Mouse (Mus musculus): ENCODE measurements around the gene Ankrd13b. TPM values are rescaled to one million over a fixed set of nuclear protein-coding genes. Genes with fewer than 3 reads are reported as not detected.

Gene Ankrd13b
- total RNA-seq, 2 experiments from 2014 or later: 9.5 to 10.8 TPM

DNA sequence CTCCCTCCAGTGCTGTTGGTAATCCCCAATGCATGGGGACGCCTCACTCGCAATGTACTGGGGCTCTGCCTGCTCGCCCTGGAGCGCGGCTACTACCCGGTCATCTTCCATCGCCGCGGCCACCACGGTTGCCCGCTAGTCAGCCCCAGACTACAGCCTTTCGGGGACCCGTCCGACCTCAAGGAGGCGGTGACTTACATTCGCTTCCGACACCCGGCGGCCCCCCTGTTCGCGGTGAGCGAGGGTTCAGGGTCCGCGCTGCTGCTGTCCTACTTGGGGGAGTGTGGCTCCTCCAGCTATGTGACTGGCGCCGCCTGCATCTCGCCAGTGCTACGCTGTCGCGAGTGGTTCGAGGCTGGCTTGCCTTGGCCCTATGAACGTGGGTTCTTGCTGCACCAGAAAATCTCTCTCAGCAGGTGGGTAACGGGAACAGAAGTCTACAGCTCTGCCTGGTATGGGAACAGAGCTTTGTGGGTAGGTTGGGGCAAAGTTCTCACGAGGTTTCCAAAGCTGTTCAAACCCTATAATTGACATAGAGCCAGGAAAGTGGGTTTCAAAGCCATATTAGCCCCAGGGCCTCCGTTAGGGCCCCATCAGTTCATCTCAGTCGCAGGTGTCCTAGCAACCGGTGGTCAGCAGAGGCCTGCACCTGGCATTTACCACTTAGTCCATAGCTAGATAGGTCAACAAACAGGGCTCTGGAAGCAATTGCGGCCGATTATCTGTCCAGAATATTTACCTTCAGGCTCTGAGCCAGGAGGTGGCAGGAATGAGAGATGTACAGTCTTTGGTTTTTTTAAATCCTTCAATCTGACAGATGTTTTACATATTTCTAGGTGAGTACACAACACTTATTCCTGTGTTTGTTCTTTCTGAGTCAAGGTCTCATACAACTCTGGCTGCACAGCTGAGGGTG is 26.4 kb upstream of the Ankrd13b start, which contains the start of gene Trp53i13:
Gene Trp53i13, minus strand, starts transcription at position 344 of the 916 bp plus-strand sequence.
- TF ChIP-seq CTCF (IDR thresholded peaks at IDR 0.05): no peak
- no peak for DNase-seq
- peak within 1 kb of the TSS; percentile 94 for H3K27ac ChIP-seq
- intact Hi-C loops (cut with DNase I): loop anchor here (10.0 kb wide), 1 partner anchor 279 kb away; no protein-coding TSS in a partner anchor
- H3K4me3 ChIP-seq: peak within 1 kb of the TSS; percentile 82

DNA sequence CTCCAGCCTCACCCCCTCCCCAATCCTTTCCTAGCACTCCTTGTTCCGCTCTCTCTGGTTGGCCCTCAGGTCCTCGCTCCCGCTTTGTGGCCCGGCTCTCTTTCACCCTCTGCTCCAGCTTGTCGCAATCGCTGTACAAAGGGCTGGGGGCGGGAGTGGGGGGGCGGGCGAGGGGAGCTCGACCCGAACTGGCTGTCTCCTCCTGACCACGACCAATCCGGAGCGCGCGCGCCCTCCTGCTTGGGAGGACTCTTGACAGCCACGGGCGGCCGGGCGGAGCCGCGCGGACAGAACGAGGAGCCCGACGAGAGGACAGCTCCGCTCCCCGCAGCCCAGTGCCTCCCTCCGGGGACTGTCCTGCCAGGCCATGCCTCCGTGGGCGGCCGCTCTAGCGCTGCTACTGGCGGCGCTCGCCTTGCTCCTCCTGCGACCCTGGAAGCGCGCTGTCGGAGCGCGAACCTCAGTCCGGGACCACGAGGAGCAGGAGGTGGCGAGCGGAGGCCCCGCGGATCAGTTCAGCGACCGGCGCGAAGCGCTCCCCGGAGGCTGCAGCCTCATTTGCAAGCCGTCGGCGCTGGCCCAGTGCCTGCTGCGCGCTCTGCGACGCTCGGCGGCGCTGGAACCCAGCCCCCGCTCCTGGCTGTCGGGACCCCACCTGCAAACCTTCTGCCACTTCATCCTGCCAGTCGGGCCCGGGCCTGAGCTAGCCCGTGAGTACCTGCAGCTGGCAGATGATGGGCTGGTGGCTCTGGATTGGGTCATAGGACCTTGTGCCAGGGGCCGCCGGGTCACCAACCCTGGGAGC is 25.6 kb upstream of the Ankrd13b start, which contains the start of gene Abhd15:
Gene Abhd15, plus strand, starts transcription at position 290 of the 805 bp plus-strand sequence.
- Histone ChIP-seq H3K4me3 (peak within 1 kb of the TSS; percentile 82), H3K27ac (peak within 1 kb of the TSS; percentile 94)
- intact Hi-C loops (cut with DNase I): loop anchor here (5.0 to 10.0 kb wide), 2 partner anchors 92 to 280 kb away; partner anchors contain the start of gene Taok1
- peak; percentile 90 for DNase-seq
- no peak for TF ChIP-seq CTCF (IDR thresholded peaks at IDR 0.05)

DNA sequence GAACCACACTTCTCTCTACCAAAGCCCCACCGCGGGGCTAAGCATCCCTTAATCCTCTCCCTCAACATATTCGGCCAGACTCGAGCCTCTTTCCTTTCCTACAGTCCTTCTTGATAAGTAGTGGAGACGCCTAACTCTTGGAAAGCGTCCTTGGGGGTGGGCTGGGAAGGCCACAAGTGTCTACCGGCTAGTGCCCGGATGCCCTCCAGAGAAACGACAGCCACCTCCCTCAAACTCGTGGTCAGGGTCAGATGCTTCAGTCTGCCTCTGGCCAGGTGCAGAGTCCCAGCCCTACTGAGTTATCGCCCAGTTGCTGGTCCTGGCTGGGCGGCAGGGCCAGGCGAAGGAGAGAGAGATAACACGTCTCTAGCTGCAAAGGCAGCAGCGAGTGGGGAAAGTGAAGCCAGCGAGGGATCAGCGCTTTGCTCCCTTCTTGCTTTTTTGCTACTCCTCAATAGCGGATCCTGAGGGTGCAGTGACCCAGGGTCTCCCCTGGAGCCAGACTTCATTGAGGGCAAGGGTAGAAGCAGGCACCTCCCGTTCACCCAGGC is 24.9 kb upstream of the Ankrd13b start:
- TF ChIP-seq CTCF (IDR thresholded peaks at IDR 0.05): no peak
- Histone ChIP-seq H3K27ac (peak overlapping the region; percentile 94), H3K4me3 (peak overlapping the region; percentile 82)
- no peak for DNase-seq
- intact Hi-C loops (cut with DNase I): loop anchor here (5.0 to 10.0 kb wide), 2 partner anchors 93 to 280 kb away; partner anchors contain the start of gene Taok1

DNA sequence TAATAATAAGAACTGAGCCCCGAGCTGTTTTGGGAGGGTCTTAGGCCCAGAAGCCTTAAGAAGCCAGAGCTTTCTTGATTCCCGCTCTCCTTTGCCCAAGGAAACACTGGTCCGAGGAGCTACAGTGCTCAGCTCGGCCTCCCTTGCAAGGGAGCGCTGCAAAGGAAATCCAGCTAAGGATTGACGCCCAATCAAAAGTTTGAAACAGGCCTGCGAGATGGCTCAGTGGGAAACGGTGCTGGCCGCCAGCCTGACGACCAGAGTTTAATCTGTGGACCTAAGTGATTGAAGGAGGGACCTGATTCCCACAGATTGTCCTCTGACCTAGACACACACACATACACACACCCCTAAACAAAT is 24.3 kb upstream of the Ankrd13b start:
- peak overlapping the region; percentile 82 for H3K4me3 ChIP-seq
- TF ChIP-seq CTCF (IDR thresholded peaks at IDR 0.05): no peak
- intact Hi-C loops (cut with DNase I): loop anchor here (5.0 to 10.0 kb wide), 2 partner anchors 94 to 281 kb away; partner anchors contain the start of gene Taok1
- H3K27ac ChIP-seq: peak overlapping the region; percentile 94
- DNase-seq: no peak

DNA sequence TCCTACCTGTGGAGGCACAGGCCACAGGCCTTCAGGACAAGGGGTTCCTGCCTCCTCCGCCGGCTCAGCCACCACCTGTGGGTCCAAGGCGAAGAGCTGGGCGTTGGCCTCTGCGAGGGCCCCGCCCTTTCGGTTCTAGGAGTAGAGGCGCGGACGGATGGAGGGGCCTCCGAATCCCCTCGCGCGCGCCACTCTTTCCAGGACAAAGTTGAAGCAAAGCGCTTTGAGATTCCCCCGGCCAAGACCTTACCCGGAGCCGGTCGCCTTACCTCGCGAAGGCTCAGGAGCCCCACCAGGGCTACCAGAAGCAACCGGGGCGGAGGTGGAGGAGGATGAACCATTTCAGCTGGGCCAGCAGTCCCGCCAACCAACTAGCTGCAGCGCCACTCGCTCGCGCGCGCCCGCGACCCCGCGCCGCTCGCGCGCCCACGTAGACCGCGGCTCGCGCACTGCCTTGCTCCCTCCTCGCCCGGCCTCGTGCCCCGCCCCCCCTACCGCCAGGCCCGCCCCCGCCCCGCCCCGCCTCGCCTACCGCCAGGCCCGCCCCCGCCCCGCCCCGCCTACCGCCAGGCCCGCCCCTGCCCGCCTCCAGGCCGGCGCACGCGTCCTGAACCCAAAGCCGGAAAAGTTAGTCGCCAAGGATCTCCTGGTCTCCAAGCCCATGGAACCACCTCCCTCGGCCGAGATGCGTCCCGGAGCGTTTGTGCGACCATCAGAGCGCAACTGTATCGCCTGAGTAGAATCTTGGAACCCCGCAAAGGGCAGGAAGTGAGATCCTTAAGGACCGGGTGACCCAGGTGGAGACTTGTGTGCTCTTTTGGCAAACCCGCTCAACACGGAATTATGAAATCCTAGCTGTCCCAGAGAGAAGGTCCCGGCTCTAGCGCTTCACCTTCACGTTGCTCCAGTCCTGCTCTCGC is 23.7 kb upstream of the Ankrd13b start:
- DNase-seq: peak; percentile 93
- Histone ChIP-seq H3K27ac (peak overlapping the region; percentile 94), H3K4me3 (peak overlapping the region; percentile 82)
- intact Hi-C loops (cut with DNase I): loop anchor here (5.0 to 10.0 kb wide), 2 partner anchors 94 to 282 kb away; partner anchors contain the start of gene Taok1
- TF ChIP-seq CTCF (IDR thresholded peaks at IDR 0.05): 0 out of 2 replicates have a peak, but pooled peaks have one; percentile 5

DNA sequence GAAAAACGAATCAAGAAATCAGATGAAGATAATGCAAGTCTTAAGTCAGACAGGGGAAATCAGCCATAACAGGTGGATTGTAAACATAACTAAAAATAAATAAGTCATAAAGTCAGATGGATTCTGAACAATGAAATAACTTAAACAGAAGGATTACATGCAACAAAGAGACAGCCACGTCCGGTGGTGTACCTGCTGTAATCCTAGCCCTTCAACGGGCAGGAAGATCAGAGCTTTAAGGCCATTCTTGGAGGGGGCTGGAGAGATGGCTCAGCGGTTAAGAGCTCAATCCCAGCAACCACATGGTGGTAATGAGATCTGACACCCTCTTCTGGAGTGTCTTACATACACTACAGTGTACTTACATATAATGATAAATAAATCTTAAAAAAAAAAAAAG is 21.9 kb upstream of the Ankrd13b start:
- H3K4me3 ChIP-seq: no peak overlapping the region
- no peak for DNase-seq
- intact Hi-C loops (cut with DNase I): loop anchor here (5.0 to 10.0 kb wide), 2 partner anchors 96 to 283 kb away; partner anchors contain the start of gene Taok1
- no peak overlapping the region for H3K27ac ChIP-seq
- TF ChIP-seq CTCF (IDR thresholded peaks at IDR 0.05): no peak

DNA sequence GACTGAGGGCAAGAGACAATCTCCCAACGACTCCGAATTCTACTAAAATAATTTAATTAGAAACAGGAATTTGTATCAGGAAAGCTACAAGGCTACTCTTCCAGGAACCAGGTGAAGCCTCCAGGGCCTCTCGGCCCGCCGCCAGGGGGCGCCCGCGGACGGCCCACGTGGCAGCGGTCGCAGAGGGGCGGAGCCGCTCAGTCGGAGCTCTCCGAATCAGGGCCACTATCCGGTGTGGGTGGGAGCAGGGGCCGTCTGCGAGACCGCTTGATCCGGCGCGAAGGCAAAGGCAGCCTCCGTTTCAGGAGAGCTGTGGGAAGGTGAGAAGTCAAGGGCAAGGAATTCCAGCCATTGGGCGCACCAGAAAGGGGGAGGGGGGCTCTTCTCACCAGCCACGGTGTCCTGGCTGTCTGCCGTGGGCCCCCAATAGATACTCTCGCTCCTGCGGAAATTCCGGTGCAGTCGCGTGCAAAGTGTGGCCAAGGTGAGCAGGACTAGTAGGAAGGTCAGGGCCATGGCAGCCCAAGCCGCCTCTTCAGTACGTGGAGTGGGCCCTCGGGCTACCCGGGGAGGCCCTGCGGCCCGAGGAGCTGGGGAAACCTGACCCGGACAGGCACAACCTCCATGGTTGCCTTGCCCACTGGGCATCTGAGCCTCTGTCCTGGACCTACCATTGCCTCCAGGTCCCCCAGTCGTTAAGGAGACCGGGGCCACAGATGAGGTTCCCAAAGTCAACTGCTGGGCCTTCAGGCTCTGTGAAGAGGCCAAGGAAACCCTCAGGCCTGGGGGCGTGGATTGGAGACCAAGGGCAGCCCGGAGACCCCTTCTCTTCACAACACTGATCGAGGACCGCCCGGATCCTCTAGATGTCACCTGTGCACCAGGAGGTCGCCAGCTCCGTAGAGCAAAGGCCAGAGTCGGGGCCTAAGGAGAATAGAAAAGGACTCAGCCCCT is 18.9 kb upstream of the Ankrd13b start:
- no peak for TF ChIP-seq CTCF (IDR thresholded peaks at IDR 0.05)
- peak overlapping the region; percentile 70 for H3K27ac ChIP-seq
- peak overlapping the region; percentile 81 for H3K4me3 ChIP-seq
- peak; percentile 91 for DNase-seq
- intact Hi-C loops (cut with DNase I): loop anchor here (5.0 to 10.0 kb wide), 2 partner anchors 124 to 404 kb away; no protein-coding TSS in a partner anchor

DNA sequence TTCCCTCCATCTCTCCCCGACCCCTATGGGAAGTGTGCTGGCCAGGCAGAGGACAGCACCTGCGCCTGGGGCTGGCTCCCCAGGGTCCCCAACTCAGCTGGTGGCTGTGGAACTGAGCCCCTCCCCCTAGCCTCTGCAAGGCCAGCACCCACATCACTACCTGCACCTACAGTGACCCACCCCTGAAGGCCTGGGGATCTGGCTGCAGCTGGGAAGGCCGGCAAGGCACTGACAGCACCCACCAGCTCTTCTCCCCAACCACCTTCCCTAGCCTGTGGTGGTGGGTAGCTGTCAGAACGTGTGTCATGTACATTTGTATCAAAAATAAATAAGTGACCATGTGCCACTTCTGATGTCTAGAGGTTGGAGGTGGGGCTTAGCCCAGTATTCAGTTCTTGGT is 17.9 kb upstream of the Ankrd13b start:
- H3K4me3 ChIP-seq: no peak overlapping the region
- DNase-seq: no peak
- TF ChIP-seq CTCF (IDR thresholded peaks at IDR 0.05): no peak
- 0 out of 2 replicates have a peak overlapping the region, but pooled peaks have one; percentile 70 for H3K27ac ChIP-seq
- intact Hi-C loops (cut with DNase I): loop anchor here (5.0 to 10.0 kb wide), 2 partner anchors 125 to 403 kb away; no protein-coding TSS in a partner anchor

DNA sequence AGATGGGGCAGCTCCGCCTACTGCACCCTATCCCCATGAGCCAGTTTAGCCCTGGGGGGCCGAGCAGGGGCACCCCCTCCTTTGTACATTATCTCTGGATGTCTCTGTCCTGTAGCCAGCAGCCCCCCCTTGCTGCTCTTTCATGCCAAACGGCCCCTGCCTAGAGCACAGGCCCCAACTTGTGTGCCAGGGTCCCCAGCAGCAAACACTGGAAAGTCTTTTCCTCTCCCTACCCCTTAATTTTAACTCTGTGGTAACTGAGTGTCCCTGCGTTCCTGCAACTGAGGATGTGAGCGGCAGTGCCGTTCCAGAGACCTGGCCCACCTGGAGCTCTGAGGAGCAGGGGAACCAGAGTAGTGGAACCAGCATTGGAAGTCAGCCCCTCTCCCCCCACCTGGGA is 17.5 kb upstream of the Ankrd13b start:
- no peak overlapping the region for H3K27ac ChIP-seq
- intact Hi-C loops (cut with DNase I): loop anchor here (5.0 to 10.0 kb wide), 2 partner anchors 125 to 402 kb away; no protein-coding TSS in a partner anchor
- TF ChIP-seq CTCF (IDR thresholded peaks at IDR 0.05): no peak
- DNase-seq: no peak
- H3K4me3 ChIP-seq: no peak overlapping the region

DNA sequence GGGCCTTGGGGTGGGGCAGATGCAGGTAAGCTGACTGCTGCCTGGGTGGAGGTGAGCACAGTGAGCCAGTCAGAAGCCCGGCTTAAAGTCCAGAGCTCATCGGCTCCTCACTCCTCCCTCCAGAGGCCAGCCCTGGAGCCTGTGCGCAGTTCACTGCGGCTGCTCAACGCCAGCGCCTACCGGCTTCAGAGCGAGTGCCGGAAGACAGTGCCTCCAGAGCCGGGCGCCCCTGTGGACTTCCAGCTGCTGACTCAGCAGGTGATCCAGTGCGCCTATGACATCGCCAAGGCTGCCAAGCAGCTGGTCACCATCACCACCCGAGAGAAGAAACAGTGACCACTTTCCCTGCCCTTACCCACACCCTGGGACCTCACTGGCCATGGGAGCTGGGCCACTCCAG is 16.8 kb upstream of the Ankrd13b start:
- no peak for DNase-seq
- Histone ChIP-seq H3K4me3 (no peak overlapping the region), H3K27ac (no peak overlapping the region)
- TF ChIP-seq CTCF (IDR thresholded peaks at IDR 0.05): no peak
- intact Hi-C loops (cut with DNase I): loop anchor here (5.0 to 10.0 kb wide), 2 partner anchors 126 to 401 kb away; no protein-coding TSS in a partner anchor
